Mouse (Mus musculus): Measurements from ENCODE around the gene Purb.

The Purb gene

GRCm38 (mm10) chr11:6475867-6476484, at the start of gene Purb:
Gene Purb (minus strand): TSS chr11:6475917.
- DNase-seq (ENCODE audit: low spot score): peak; percentile 81

- no peak for DNase-seq (ENCODE audit: low spot score)
Measured at GRCm38 (mm10) chr11:6525241-6525640, 49.5 kb upstream of the Purb start.

GRCm38 (mm10) chr11:6524880-6525238, 49.1 kb upstream of the Purb start:
- DNase-seq (ENCODE audit: low spot score): no peak

- no peak for DNase-seq (ENCODE audit: low spot score)
Measured at GRCm38 (mm10) chr11:6524165-6524879, 48.6 kb upstream of the Purb start.

- no peak for DNase-seq (ENCODE audit: low spot score)
Measured at GRCm38 (mm10) chr11:6523662-6524088, 48.0 kb upstream of the Purb start.

GRCm38 (mm10) chr11:6522782-6523525, 47.2 kb upstream of the Purb start:
- DNase-seq (ENCODE audit: low spot score): no peak

- DNase-seq (ENCODE audit: low spot score): no peak
Measured at GRCm38 (mm10) chr11:6520507-6521173, 44.9 kb upstream of the Purb start, which contains the start of gene Myo1g. Gene Myo1g (minus strand): TSS chr11:6520965.

GRCm38 (mm10) chr11:6519491-6520033, 43.8 kb upstream of the Purb start:
- DNase-seq (ENCODE audit: low spot score): no peak

- DNase-seq (ENCODE audit: low spot score): no peak
Measured at GRCm38 (mm10) chr11:6514837-6515236, 39.1 kb upstream of the Purb start.

- no peak for DNase-seq (ENCODE audit: low spot score)
Measured at GRCm38 (mm10) chr11:6508269-6508876, 32.7 kb upstream of the Purb start.

GRCm38 (mm10) chr11:6506516-6506915, 30.8 kb upstream of the Purb start:
- DNase-seq (ENCODE audit: low spot score): no peak

GRCm38 (mm10) chr11:6504689-6505088, 29.0 kb upstream of the Purb start:
- DNase-seq (ENCODE audit: low spot score): no peak

GRCm38 (mm10) chr11:6504226-6504625, 28.5 kb upstream of the Purb start:
- no peak for DNase-seq (ENCODE audit: low spot score)

GRCm38 (mm10) chr11:6502506-6502905, 26.8 kb upstream of the Purb start:
- no peak for DNase-seq (ENCODE audit: low spot score)

- no peak for DNase-seq (ENCODE audit: low spot score)
Measured at GRCm38 (mm10) chr11:6497311-6497948, 21.7 kb upstream of the Purb start.

GRCm38 (mm10) chr11:6489691-6490503, 14.2 kb upstream of the Purb start:
- DNase-seq (ENCODE audit: low spot score): no peak

- no peak for DNase-seq (ENCODE audit: low spot score)
Measured at GRCm38 (mm10) chr11:6489257-6489656, 13.5 kb upstream of the Purb start.

GRCm38 (mm10) chr11:6488041-6488684, 12.4 kb upstream of the Purb start:
- DNase-seq (ENCODE audit: low spot score): no peak

GRCm38 (mm10) chr11:6487496-6487895, 11.8 kb upstream of the Purb start:
- no peak for DNase-seq (ENCODE audit: low spot score)

- DNase-seq (ENCODE audit: low spot score): no peak
Measured at GRCm38 (mm10) chr11:6486916-6487315, 11.2 kb upstream of the Purb start.

Data from ovary, postnatal 10 days (tissue).